Mouse (Mus musculus): Measurements from ENCODE around the gene Trim31.
A peak's percentile ranks its signal among the peaks of the same experiment; 100 is the strongest.

DNA sequence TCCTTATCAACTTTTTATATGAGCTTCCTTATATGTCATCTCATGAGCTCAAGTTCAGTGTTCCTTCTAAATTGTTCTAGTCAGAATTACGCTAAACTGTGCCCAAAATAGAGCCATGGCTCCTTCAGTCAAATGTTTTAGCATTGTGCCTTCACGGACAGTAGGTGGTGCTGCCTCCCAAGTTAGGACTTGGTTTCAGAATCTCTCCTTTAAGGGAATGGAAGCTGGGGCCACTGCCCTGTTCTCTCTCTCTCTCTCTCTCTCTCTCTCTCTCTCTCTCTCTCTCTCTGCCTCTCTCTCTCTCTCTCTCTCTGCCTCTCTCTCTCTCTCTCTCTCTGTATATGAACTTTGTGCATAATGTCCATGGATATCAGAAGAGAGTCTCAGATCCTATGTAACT lies 5.6 kb upstream of the Trim31 start:
- peak; percentile 37 for TF ChIP-seq CTCF (IDR thresholded peaks at IDR 0.05; ENCODE audit: low read depth, low read length)
- no peak for TF ChIP-seq POLR2A (IDR thresholded peaks at IDR 0.05; ENCODE audit: insufficient read depth, low read length)
- no peak for TF ChIP-seq EP300 (IDR thresholded peaks at IDR 0.05; ENCODE audit: insufficient read depth, low read depth, low read length)

Measured in ES-Bruce4 (cell line).